Mouse (Mus musculus): ENCODE measurements around the gene Ptprt.

GRCm38 (mm10) chr2:161513256-161513655 lies 1147.7 kb downstream of the Ptprt start:
- no peak for TF ChIP-seq EP300 (IDR thresholded peaks at IDR 0.05; ENCODE audit: insufficient read depth, low read depth, low read length)
- TF ChIP-seq POLR2A (IDR thresholded peaks at IDR 0.05; ENCODE audit: insufficient read depth, low read depth, low read length): no peak
- TF ChIP-seq CTCF (IDR thresholded peaks at IDR 0.05): no peak

Measured in heart, adult 2 months (tissue).